Mouse (Mus musculus): ENCODE measurements around the gene Atp2a1. TPM values are rescaled to one million over a fixed set of nuclear protein-coding genes. Genes with fewer than 3 reads are reported as not detected.

Atp2a1 gene
- polyA plus RNA-seq, 1 experiment: 2.6 TPM

DNA sequence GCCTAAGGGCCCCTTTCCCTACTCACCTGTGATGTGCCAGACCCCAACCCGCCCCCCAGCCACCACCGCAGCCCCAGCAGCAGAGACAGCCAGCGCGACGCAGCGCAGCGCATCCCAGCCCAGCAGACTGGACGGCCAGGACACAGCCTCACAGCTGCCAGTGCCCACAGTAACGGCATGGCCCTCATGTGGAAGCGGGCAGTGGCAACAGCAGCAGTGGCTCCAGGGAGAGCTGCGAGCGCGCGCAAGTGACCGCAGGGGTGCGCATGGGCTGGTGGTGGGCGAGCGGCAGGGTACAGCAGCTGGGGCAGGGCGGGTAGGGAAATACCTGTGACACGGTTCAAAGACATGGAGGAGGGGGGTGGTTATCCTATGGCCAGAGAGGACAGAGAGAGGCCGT is 16.7 kb downstream of the Atp2a1 start:
- peaks cover 41% of the 10 kb centered on the region for H3K36me3 ChIP-seq (ENCODE audit: control insufficient read depth, insufficient read depth, low read length)
- 96% methylated on average over 21 of the region's 21 CpGs for WGBS
- H3K4me3 ChIP-seq (ENCODE audit: extremely low read depth, insufficient read depth, insufficient read length): no peak overlapping the region
- no peak for DNase-seq (ENCODE audit: low read depth in 1 of 2, low spot score in 2 of 2)
- no peak overlapping the region for H3K27ac ChIP-seq (ENCODE audit: insufficient read depth, low read length)
- TF ChIP-seq CTCF (IDR thresholded peaks at IDR 0.05; ENCODE audit: extremely low read depth, insufficient read depth, insufficient read length, insufficient replicate concordance): no peak
- TF ChIP-seq POLR2A (IDR thresholded peaks at IDR 0.05; ENCODE audit: low read depth, low read length): no peak
- no peaks in the 10 kb centered on the region for H3K4me1 ChIP-seq (ENCODE audit: control insufficient read depth, insufficient read depth, insufficient read length)
- H3K27me3 ChIP-seq (ENCODE audit: control insufficient read depth, insufficient read depth, low read length): no peaks in the 10 kb centered on the region

DNA sequence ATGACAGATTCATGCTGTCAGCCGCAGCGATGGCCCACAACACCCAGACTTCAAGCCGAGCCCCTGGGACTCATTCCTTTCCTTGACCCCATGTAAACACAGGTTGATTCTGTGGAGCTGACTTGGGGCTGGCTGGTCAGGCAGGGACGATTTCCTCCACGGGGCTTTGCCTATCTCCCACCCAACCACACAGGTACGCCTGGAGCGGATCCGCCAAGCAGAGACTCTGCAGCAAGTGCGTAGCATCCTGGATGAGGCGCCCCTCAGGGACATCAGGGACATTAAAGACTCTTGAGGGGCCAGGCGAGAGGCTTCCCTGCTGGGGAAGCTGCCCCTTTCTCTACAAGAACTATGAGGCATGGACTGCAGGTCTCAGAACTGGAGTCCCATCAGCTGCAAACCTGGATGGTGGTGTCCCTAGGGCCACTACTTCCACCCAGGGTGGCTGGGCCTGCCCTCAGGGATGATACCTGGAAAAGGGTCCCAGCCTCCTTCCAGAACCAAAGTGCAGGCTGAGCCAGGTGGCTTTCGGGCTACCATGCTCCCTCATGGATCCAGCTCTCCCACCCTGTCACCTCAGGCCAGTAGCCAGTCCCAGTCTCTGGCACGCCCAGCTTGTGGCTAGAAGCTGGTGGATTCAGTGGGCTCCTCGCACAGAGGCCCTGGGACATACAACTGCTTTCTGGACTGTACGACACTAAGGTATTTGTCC is 17.6 kb downstream of the Atp2a1 start:
- 97% methylated on average over 15 of the region's 15 CpGs for WGBS
- Histone ChIP-seq H3K4me1 (ENCODE audit: control insufficient read depth, insufficient read depth, insufficient read length) (no peaks in the 10 kb centered on the region), H3K4me3 (ENCODE audit: extremely low read depth, insufficient read depth, insufficient read length) (no peak overlapping the region), H3K36me3 (ENCODE audit: control insufficient read depth, insufficient read depth, low read length) (peaks cover 44% of the 10 kb centered on the region), H3K27me3 (ENCODE audit: control insufficient read depth, insufficient read depth, low read length) (no peaks in the 10 kb centered on the region), H3K27ac (ENCODE audit: insufficient read depth, low read length) (no peak overlapping the region)
- DNase-seq (ENCODE audit: low read depth in 1 of 2, low spot score in 2 of 2): no peak
- TF ChIP-seq CTCF (IDR thresholded peaks at IDR 0.05; ENCODE audit: extremely low read depth, insufficient read depth, insufficient read length, insufficient replicate concordance): no peak
- TF ChIP-seq POLR2A (IDR thresholded peaks at IDR 0.05; ENCODE audit: low read depth, low read length): no peak

DNA sequence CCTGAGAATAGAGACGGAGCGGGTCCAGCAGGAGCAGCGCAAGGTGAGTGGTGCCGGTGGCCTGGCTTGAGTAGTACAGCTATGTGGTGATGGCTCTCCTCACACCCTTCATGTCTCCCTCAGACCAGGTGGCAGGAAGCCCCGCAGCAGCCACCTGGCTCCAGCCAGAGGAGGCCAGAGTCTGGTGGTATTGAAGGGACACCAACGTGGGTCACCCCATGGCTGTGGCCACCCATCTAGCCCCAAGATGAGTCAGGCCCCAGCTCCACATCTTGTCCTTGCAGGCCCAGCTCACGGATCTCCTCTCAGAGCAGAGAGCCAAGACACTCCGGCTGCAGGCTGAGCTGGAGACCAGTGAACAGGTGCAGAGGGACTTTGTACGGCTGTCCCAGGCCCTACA is 18.4 kb downstream of the Atp2a1 start:
- DNase-seq (ENCODE audit: low read depth in 1 of 2, low spot score in 2 of 2): no peak
- TF ChIP-seq CTCF (IDR thresholded peaks at IDR 0.05; ENCODE audit: extremely low read depth, insufficient read depth, insufficient read length, insufficient replicate concordance): no peak
- TF ChIP-seq POLR2A (IDR thresholded peaks at IDR 0.05; ENCODE audit: low read depth, low read length): no peak
- WGBS: 94% methylated on average over 9 of the region's 9 CpGs
- H3K4me1 ChIP-seq (ENCODE audit: control insufficient read depth, insufficient read depth, insufficient read length): no peaks in the 10 kb centered on the region
- peaks cover 48% of the 10 kb centered on the region for H3K36me3 ChIP-seq (ENCODE audit: control insufficient read depth, insufficient read depth, low read length)
- no peaks in the 10 kb centered on the region for H3K27me3 ChIP-seq (ENCODE audit: control insufficient read depth, insufficient read depth, low read length)
- no peak overlapping the region for H3K27ac ChIP-seq (ENCODE audit: insufficient read depth, low read length)
- no peak overlapping the region for H3K4me3 ChIP-seq (ENCODE audit: extremely low read depth, insufficient read depth, insufficient read length)

DNA sequence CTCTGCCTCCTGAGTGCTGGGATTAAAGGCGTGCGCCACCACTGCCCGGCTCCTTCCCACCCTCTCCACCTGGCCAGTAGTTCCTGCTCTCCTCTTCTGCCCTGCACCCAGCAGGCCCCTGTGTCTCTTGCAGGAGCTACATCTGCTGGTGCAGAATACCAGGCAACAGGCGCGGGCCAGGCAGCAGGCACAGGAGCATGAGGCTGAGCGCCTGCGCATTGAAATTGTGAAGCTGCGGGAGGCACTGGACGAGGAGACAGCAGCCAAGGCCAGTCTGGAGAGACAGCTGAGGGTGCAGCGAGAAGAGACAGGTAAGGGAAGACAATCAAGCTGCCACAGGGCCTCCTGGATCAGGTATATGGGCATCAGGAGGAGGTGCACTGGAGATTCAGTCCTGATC is 18.9 kb downstream of the Atp2a1 start:
- no peaks in the 10 kb centered on the region for H3K27me3 ChIP-seq (ENCODE audit: control insufficient read depth, insufficient read depth, low read length)
- no peak overlapping the region for H3K27ac ChIP-seq (ENCODE audit: insufficient read depth, low read length)
- peaks cover 52% of the 10 kb centered on the region for H3K36me3 ChIP-seq (ENCODE audit: control insufficient read depth, insufficient read depth, low read length)
- DNase-seq (ENCODE audit: low read depth in 1 of 2, low spot score in 2 of 2): no peak
- TF ChIP-seq CTCF (IDR thresholded peaks at IDR 0.05; ENCODE audit: extremely low read depth, insufficient read depth, insufficient read length, insufficient replicate concordance) (no peak), POLR2A (IDR thresholded peaks at IDR 0.05; ENCODE audit: low read depth, low read length) (no peak)
- no peak overlapping the region for H3K4me3 ChIP-seq (ENCODE audit: extremely low read depth, insufficient read depth, insufficient read length)
- WGBS: 94% methylated on average over 10 of the region's 10 CpGs
- H3K4me1 ChIP-seq (ENCODE audit: control insufficient read depth, insufficient read depth, insufficient read length): no peaks in the 10 kb centered on the region

DNA sequence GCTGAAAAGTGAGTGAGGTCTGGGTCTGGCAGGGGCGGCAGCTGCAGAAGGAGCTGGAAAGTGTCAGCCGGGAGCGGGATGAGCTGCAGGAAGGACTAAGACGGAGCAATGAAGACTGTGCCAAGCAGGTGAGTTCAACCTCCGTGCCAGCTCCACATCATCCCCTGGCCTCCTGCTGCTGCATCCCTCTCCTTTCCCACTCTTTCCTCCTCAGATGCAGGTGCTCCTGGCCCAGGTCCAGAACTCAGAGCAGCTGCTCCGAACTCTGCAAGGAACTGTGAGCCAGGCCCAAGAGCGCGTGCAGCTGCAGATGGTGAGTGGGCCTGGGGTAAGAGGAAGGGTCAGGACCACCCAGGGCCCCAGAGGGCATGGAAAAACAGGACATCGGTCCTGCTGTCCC is 22.8 kb downstream of the Atp2a1 start:
- WGBS: 95% methylated on average over 9 of the region's 9 CpGs
- DNase-seq (ENCODE audit: low read depth in 1 of 2, low spot score in 2 of 2): no peak
- no peak overlapping the region for H3K27ac ChIP-seq (ENCODE audit: insufficient read depth, low read length)
- no peaks in the 10 kb centered on the region for H3K27me3 ChIP-seq (ENCODE audit: control insufficient read depth, insufficient read depth, low read length)
- TF ChIP-seq CTCF (IDR thresholded peaks at IDR 0.05; ENCODE audit: extremely low read depth, insufficient read depth, insufficient read length, insufficient replicate concordance) (no peak), POLR2A (IDR thresholded peaks at IDR 0.05; ENCODE audit: low read depth, low read length) (no peak)
- no peak overlapping the region for H3K4me3 ChIP-seq (ENCODE audit: extremely low read depth, insufficient read depth, insufficient read length)
- peaks cover 41% of the 10 kb centered on the region for H3K36me3 ChIP-seq (ENCODE audit: control insufficient read depth, insufficient read depth, low read length)
- H3K4me1 ChIP-seq (ENCODE audit: control insufficient read depth, insufficient read depth, insufficient read length): no peaks in the 10 kb centered on the region

DNA sequence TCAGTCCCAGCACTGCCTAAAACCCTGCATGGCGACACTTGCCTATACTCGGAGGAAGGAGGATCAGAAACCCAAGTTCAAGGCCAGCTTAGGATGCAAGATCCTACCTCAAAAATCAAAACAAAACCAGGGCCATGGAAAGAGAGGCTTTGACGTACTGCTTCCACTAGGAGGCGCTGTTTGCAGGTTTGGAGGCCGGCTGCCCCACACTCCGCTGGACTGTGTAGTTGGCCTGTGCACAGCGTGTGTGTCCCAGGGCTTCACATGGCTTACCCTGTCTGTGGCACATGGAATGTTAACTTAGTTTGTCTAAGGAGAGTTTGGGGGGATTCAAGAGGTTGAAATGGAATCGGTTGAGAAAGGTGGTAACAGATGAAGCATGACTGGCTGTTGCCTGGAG is 26.1 kb downstream of the Atp2a1 start:
- Histone ChIP-seq H3K4me3 (ENCODE audit: extremely low read depth, insufficient read depth, insufficient read length) (no peak overlapping the region), H3K27ac (ENCODE audit: insufficient read depth, low read length) (no peak overlapping the region), H3K4me1 (ENCODE audit: control insufficient read depth, insufficient read depth, insufficient read length) (no peaks in the 10 kb centered on the region), H3K27me3 (ENCODE audit: control insufficient read depth, insufficient read depth, low read length) (no peaks in the 10 kb centered on the region), H3K36me3 (ENCODE audit: control insufficient read depth, insufficient read depth, low read length) (peaks cover 30% of the 10 kb centered on the region)
- TF ChIP-seq POLR2A (IDR thresholded peaks at IDR 0.05; ENCODE audit: low read depth, low read length) (no peak), CTCF (IDR thresholded peaks at IDR 0.05; ENCODE audit: extremely low read depth, insufficient read depth, insufficient read length, insufficient replicate concordance) (peak; percentile 88)
- peak in 1 of 2 experiments; percentile 61 for DNase-seq (ENCODE audit: low read depth in 1 of 2, low spot score in 2 of 2)
- 26% methylated on average over 8 of the region's 8 CpGs for WGBS

DNA sequence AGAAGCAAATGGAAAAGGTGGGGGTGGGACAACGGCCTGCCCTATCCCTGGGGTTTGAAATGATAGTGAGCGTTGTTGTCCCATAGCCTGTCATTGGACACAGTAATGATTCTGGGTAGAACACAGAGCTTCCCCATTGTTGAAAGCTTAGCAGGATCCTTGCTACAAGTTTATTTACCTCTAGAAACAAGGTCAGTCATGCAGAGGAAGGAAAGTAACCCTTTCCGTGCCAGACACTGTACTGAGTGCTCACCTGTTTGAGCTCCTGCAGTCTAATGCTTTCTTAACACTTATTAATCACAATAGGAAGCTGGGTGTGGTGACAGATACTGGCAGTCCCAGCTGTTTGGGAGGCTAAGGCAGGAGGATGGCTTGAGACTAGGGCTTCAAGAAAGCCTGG is 27.1 kb downstream of the Atp2a1 start:
- Histone ChIP-seq H3K4me1 (ENCODE audit: control insufficient read depth, insufficient read depth, insufficient read length) (no peaks in the 10 kb centered on the region), H3K27ac (ENCODE audit: insufficient read depth, low read length) (no peak overlapping the region), H3K27me3 (ENCODE audit: control insufficient read depth, insufficient read depth, low read length) (no peaks in the 10 kb centered on the region), H3K36me3 (ENCODE audit: control insufficient read depth, insufficient read depth, low read length) (peaks cover 36% of the 10 kb centered on the region), H3K4me3 (ENCODE audit: extremely low read depth, insufficient read depth, insufficient read length) (no peak overlapping the region)
- WGBS: 86% methylated on average over 3 of the region's 3 CpGs
- TF ChIP-seq CTCF (IDR thresholded peaks at IDR 0.05; ENCODE audit: extremely low read depth, insufficient read depth, insufficient read length, insufficient replicate concordance) (no peak), POLR2A (IDR thresholded peaks at IDR 0.05; ENCODE audit: low read depth, low read length) (no peak)
- DNase-seq (ENCODE audit: low read depth in 1 of 2, low spot score in 2 of 2): no peak
